Mouse (Mus musculus): ENCODE measurements at regions not wholly inside any gene's neighbourhood (a gene's known extent, or its start where the extent isn't known, plus 50 kb on each side); places are given as distances from the start of the nearest gene placed in this dataset.

DNA sequence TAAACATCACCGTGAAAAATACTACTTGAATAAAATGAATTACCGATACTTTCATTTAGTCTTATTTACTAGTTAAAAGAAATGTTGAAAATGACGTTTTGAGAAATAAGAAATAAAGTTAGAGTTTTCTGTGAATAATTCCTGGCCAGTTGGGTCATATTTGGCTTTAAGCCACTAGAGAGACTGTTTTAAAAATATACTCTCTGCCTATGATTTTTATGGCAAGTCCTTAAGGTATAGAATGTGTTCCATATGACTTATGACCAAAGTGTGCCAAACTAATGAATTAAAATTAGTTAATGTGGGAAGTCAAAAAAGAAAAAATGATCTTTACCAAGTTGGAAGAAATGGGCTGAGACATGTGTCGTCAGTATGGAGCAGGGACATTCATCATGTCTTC, 354.2 kb upstream of the Col3a1 start:
- DNase-seq, result no peak

GRCm38 (mm10) chr1:44987171-44987570, 324.2 kb upstream of the Col3a1 start:
- no peak for DNase-seq

- DNase-seq, result no peak
Measured at GRCm38 (mm10) chr1:45020516-45020915, 290.8 kb upstream of the Col3a1 start.

- no peak for DNase-seq
Measured at GRCm38 (mm10) chr1:45021234-45021633, 290.1 kb upstream of the Col3a1 start.

DNA sequence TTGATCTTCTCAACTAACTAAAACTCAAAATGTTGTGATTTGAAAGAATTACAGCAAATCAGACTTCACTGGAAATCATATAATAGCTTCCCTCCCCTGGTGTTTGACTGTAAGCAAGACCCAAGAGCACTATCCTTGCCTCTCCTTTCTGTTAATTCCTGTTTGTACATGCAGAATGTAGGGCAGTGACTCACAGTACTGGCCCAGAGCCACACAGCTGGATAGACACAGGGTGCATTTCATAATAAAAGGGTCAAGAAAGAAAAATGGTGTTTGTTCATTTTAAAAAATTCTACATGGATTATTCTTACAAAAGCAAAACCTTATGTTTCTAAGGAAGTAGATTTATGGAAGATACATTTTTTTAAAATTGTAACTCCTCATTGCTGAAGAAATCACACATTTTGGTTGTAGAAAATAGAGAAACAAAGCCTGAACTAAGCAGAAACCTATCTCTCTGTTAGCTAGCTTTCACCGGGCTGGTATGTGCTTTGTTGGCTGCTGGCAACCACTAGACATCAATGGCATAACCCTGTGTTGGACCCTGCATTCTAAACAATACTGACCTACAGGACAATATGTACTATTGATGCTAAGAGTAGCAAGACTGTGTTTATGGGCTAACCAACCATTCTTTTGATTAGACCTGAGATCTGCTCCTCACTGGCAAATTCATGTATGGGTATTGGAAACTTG, 289.0 kb upstream of the Col3a1 start:
- no peak for DNase-seq

GRCm38 (mm10) chr1:45023336-45023735, 288.0 kb upstream of the Col3a1 start:
- no peak for DNase-seq

DNA sequence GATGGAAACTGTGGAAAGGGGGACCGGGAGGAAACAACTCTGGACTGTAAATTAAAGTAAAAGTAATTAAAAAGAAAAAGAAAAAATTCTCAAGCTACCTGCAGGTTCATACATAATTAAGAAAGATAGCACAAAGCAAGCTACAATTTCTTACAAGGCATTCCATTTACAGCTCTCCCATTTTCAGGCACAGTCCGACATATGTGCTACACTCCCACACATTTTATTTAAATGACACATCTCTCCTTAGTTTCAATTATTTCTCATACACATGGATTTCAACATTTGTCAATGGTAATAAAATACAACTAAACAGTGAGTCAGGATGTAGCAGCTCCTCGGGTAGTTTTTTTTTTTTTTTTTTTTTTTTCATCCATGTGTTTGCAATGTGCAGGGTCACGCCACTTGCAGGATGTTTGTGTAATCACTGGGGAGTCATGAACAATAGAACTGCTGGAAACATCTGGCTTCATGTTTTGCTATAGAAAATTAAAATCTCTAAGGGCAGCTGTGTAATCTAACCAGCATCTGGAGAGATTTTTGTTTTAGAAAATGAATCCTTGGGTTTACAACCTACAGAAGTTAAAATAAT, 279.8 kb upstream of the Col3a1 start:
- DNase-seq, result no peak

DNA sequence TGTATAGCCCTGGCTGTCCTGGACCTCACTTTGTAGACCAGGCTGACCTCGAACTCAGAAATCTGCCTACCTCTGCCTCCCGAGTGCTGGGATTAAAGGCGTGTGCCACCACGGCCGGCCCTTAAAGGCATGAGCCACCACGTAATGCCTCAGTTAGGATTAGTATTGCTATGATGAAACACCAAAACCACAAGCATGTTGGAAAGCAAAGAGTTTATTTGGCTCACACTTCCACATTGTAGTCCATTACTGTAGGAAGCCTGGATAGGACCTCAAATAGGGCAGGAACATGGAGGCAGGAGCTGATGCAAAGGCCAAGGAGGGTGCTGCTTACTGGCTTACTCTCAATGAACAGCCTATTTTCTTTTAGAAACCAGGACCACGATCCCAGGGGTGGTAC, 278.0 kb upstream of the Col3a1 start:
- no peak for DNase-seq

DNA sequence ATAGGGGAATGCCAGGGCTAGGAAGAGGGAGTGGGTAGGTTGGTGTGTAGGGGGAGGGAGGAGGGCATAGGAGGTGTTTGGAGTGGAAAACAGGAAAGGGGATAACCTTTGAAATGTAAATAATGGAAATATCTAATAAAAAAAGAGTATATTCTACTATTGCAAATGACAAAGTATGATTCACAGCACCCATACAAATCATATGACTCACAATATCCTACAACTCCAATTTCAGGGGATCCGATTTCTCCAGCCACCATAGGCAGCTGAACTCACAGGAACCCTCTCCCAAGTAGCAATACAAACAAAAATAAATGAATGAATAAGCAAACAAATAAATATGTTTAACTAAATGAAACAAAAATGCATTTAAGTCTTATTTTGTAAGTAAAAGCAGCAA, 270.0 kb upstream of the Col3a1 start:
- DNase-seq, result no peak

GRCm38 (mm10) chr1:45041815-45042214, 269.5 kb upstream of the Col3a1 start:
- no peak for DNase-seq

DNA sequence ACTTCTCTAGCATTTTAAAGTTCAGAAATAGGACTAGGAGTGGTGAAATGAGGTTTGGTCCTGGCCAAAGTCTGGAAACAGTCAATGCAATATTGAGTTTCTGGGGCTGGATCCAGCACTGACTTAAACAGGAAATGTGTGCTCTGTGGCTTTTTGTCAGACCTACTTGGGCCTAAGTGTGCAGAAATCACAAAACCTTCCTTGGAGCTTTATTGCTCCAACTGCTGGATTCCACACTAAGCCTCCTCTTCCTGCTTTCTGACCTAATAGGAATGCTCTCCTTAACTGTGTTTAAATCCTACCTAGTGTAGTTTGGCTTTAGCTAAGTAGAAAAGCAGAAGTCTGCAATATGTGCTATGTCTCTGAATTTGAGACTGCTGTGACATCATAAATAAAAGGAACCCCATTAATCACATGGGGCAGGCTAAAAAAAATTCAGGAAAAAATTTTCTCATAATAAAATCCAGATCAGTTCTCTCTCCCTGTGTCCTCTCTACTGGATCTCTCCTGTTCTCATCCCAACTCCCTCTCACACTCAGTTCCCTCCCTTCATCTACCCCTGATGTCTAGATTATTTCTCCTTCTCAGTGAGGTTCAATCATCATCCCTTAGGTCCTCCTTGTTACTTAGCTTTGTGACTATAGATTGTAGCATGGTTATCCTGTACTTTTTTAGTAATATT, 268.0 kb upstream of the Col3a1 start:
- DNase-seq, result no peak

DNA sequence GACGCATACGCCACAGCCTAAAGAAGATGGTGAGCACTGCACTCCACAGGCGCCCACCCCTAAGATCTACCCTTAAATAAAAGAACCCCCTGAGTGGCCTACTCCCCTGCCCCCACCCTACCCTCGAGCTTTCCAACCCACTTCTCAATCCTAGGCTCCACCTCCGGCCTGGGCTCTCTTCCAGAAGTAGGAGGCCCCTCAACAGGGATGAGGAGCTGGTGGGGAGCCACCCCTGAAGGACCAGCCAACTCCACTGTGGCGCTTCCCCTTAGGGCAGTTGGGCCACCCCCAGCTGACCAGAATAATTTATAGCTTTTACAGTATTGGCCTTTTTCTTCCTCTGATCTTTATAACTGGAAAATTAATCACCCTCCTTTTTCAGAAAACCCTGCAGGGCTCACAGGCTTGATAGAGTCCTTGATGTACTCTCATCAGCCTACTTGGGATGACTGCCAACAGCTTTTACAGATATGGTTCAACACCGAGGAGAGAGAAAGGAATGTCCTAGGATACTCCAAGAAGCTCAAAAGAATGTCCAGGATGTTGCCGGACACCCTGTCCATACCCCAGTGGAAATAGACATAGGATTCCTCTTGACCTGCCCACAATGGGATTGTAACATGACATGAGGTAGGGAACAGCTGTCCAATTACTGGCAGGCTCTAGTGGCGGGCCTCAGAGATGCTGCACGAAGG, 220.3 kb upstream of the Col3a1 start:
- no peak for DNase-seq

- DNase-seq, result no peak
Measured at GRCm38 (mm10) chr1:45100966-45101365, 210.4 kb upstream of the Col3a1 start.

DNA sequence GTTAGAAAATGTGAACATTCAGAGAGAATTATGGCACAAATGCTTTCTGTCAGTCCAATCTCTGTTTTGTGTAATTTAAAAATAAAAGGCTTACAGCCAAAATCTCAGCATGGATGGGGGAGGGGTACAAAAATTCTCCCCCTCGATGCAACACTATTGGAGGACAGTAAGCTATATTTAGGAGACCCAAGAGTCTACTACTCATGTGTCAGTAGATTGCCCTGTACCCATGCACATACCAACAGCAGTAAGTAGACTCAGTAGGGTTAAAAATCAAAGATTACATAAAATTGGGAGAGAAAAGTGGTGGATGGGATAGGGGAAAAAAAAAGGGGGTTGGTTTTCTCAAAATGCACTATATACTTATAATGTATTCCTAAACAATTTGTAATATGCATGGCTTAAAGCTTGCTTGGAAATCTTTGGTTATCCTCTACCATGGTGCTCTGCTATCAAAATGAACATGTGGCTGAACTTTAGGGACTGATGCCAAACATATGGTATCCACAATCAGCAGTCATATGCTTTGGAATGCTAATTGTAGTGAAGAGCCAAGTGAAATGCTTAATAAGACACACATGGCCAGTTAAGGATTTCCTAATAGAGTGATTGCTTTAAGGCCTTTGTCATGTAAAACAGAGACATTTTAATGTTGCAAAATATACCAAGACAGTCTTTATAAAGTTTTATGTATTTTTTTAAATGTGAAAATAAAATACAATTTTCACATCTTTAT, 194.8 kb upstream of the Col3a1 start:
- DNase-seq, result no peak

GRCm38 (mm10) chr1:45135152-45135714, 176.1 kb upstream of the Col3a1 start:
- peak; percentile 1 for DNase-seq

DNA sequence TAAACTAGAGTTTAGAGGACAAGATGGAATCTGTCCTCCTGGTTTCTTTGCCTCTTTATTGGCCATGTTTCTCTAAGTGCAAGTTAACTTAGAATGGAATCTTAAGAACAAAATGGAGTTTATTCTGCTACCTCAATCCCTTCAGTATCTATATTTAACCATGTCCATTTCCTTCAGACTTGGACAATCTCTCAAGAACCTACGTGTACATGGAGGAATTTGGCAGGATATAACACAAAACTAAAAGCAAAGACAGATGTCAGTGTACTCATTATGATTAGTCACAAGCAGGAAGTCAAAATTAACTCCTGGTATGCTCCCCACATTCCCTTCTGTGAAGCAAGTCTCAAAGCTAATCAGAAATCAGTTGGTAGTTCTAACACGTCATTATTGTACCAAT, 164.3 kb upstream of the Col3a1 start:
- DNase-seq, result no peak

DNA sequence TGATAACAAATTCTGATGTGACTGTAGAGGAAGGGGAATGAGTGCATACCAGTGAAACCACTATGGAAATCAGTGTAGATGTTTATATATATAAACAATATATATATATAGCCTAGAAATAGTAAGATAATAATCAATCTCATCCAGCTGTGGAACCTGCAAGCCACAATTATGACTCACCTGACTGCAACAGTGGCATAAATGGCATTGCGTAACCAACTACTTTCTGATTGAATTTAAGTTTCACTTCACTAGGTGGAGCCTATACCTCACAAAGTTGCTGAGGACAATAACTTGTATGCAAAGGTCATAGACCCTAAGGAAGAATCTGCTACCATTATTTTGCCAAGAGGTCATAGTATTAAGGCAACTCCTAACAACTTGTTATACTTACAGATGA, 129.7 kb upstream of the Col3a1 start:
- DNase-seq, result no peak

- no peak for DNase-seq
Measured at GRCm38 (mm10) chr1:45185341-45185740, 126.0 kb upstream of the Col3a1 start.

DNA sequence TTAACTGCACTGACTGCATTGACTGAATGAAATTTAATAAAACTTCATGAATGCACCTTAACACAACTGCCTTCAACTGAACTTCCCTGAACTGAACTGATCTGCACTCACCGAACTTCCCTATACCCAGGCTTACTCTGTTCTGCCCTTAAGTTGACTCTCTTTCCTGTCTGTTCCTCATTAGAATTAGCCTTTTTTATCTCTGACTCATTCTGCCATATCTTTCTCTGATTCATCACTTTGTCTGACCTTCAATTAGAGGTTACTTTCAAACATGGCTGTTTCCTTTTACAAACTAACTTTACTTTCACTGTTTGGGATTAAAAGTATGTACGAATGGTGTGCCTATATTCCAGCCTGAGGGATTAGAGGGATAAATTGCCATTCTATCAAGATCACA, 103.4 kb upstream of the Col3a1 start:
- DNase-seq, result no peak

DNA sequence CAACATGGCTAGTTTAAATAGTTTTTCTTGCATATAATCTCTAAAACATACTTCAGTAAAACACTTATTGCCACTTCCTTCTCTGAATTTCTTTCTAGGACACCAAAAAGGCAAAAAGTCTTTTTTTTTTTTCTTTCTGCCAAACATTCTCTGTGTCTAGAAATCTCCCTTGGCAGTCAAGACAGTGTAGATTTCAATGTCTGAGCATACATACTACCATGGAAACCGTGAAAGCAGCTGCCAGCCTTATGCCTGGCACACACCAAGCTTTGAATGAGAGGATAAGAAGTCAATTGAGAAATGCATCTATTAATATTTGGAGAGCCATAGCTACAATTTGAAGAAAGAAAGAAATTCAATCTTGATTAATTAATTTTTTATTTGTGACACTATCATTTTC, 95.1 kb upstream of the Col3a1 start:
- no peak for DNase-seq
